In the genomic region with DNA sequence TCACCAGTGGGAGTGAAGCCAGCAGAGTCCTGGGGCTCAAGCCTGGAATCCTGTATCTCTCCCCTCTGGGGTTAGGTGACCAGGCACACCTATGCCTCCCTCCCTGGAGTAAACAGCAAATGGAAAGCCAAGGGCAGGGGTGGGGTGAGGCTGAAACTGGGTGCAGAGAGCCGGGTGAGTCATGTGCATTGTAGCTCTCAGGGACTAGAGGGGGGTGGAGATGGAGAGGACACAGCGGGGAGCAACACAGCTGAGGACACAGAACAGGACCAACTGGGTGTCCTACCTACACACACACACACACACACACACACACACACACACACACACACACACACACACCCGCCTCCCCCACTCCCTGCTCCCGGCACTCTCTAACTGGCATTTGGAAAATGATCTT, we compare ENCODE assay signal across 12 mouse cellular contexts. TPM values are rescaled to one million over a fixed set of nuclear protein-coding genes. Genes with fewer than 3 reads are reported as not detected.
DNase-seq lines count a peak whose midpoint lies in the region.
"Had no signal": no experiment of that assay in that cellular context is flagged by ENCODE, and none has a peak within 500 bp of the region (broad histone marks: within the 10 kb centered on the region; RNA-seq: fewer than 3 reads in every experiment).

No protein-coding gene starts in this region.

- DNase-seq in kidney, adult 18-20 months: peak; percentile 24
- DNase-seq in kidney, adult 9 months: no peak
- DNase-seq in 3T3-L1 (ENCODE audit: low read depth, low spot score): peak; percentile 44
- peak; percentile 39 for DNase-seq in adrenal gland, postnatal 25 days
- peak; percentile 43 for DNase-seq in lung, postnatal 25 days (ENCODE audit: low spot score)
- DNase-seq in spleen, postnatal 14 days (ENCODE audit: low spot score in 2 of 2): no peak
- DNase-seq in testis, postnatal 14 days (ENCODE audit: low spot score): no peak
- no peak for DNase-seq in layer of hippocampus, adult 18-20 months (ENCODE audit: low spot score in 2 of 2)
- DNase-seq: cerebellum, adult 9-10 months; left cerebral cortex, postnatal 4 days; thymus, postnatal 36 days had no signal

RNA-seq across cellular contexts. Expression of a gene that starts 16.0 kb away (rescaled TPM):
- total RNA-seq in adrenal gland, postnatal 25 days (2021): 0.52 and 0.67 TPM in 2 replicates
- total RNA-seq in layer of hippocampus, adult 18-20 months (2021): 100 to 1,000 TPM; 195 to 208 TPM
- total RNA-seq: megakaryocyte progenitor cell, adult 5-6 weeks had no signal

RNA-seq across cellular contexts. Expression of a gene that starts 36.8 kb away (rescaled TPM):
- 47.8 and 59.0 TPM in 2 replicates for total RNA-seq in adrenal gland, postnatal 25 days (2021)
- total RNA-seq in layer of hippocampus, adult 18-20 months (2021): 100 to 1,000 TPM; 248 to 258 TPM

RNA-seq across cellular contexts. Expression of a gene that starts 50.9 kb away (rescaled TPM):
- 1.4 and 1.5 TPM in 2 replicates for total RNA-seq in adrenal gland, postnatal 25 days (2021)
- total RNA-seq in layer of hippocampus, adult 18-20 months (2021): not detected

Comparison
In these comparisons a context has a peak if more than half of its experiments do, and no peak if none do; other contexts are left out.
1. DNase-seq: peak in kidney, adult 18-20 months (single experiment), 3T3-L1 (single experiment), adrenal gland, postnatal 25 days (single experiment) and lung, postnatal 25 days (single experiment); none in kidney, adult 9 months (single experiment), spleen, postnatal 14 days (0 of 2), testis, postnatal 14 days (single experiment) and layer of hippocampus, adult 18-20 months (0 of 2).
2. RNA of a gene that starts 16.0 kb away (total RNA-seq): 195 to 208 TPM in layer of hippocampus, adult 18-20 months; 0.52 to 0.67 TPM in adrenal gland, postnatal 25 days; every median in the first group is over 100 times any median in the second.